Mouse (Mus musculus) embryo, embryonic 10.5 days (tissue): ENCODE results near the gene Dyrk1a.
A peak's percentile ranks its signal among the peaks of the same experiment; 100 is the strongest.
"Not testable (repeated sequence)": the region's sequence is repeated elsewhere in the genome, so short reads cannot be mapped to it uniquely, and the experiment has no call there.

Experiments used
- DNase-seq: peaks from one replicate; pipeline ENCODE4 v3.0.0-alpha.2; 2015; ENCODE audit warnings: low spot score

Dyrk1a gene

DNA sequence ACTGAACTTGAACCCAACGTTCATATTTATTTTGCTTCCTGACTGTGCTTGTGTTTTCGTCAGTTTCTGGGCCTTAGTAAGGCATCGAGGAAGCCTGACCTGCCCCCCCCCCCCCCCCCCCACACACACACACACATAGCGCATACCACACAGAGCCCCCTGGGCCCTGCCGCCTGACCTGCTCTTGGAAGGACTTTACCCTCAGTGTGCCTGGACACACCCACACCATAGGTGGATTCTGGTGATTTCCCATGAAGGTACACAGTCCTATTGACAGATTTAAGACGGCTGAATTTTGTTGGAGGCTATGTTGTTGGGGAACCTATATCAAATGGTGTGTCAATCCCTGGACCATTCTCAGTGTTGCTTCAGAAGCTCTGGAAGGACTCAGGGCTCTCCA lies 63.2 kb downstream of the Dyrk1a start:
- DNase-seq: no peak

DNA sequence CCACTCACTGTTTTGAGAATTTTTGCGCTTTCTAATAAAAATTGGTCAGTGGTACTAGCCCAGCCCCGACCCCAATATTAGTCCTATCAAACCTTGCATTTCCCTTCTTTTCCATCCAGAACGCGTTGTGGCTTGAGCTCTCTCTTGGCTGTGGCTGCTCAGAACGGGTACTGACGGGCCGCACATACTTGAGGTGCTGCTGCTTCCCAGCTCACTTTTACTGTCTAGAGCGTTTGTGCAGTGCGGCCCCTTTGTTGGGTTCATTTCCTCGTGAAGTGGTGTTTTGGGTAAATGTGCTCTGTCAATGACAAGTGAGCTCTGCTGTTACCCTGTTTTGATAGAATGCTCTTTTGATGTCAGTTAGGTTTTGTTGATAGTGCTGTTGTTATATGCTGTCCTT lies 67.6 kb downstream of the Dyrk1a start:
- DNase-seq: no peak

GRCm38 (mm10) chr16:94641799-94642198 lies 72.0 kb downstream of the Dyrk1a start:
- no peak for DNase-seq

- DNase-seq: no peak
Observed at GRCm38 (mm10) chr16:94647153-94647552, 77.3 kb downstream of the Dyrk1a start.

DNA sequence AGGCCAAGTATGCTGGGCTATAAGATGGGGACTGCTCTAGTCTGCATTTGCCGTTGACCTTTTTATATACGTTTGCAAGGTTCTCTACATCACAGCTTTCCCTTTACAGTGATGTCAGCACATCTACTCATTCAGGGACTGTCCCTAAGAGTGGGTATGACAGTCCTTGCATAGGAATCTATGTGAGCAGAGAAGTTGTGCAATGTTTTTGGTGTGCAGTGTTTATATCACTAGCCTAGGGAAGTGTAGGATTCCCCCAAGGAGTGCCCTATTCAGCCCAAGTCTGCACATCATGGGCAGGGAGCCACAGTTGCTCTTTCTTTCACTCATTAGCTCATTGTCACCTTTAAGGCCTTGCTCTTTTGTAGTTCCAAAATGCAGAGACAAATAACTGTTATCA lies 78.1 kb downstream of the Dyrk1a start:
- DNase-seq: no peak

DNA sequence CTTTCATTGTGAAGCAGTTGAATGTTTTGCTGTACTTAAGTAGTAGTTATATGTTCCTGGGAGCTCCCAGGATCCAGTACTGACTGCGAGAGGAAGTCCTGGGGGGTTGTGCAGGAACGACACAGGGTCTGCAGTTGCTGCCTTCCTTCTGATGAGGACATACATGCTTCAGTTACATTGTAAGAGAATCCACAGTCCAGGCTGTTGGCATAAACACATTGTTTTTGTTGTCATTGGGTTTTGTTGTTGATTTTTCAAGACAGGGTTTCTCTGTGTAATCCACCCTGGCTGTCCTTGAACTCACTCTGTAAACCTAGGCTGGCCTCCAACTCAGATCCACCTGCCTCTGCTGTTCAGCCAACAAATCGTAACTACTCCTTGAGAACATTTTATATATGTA lies 80.1 kb downstream of the Dyrk1a start:
- DNase-seq: no peak

DNA sequence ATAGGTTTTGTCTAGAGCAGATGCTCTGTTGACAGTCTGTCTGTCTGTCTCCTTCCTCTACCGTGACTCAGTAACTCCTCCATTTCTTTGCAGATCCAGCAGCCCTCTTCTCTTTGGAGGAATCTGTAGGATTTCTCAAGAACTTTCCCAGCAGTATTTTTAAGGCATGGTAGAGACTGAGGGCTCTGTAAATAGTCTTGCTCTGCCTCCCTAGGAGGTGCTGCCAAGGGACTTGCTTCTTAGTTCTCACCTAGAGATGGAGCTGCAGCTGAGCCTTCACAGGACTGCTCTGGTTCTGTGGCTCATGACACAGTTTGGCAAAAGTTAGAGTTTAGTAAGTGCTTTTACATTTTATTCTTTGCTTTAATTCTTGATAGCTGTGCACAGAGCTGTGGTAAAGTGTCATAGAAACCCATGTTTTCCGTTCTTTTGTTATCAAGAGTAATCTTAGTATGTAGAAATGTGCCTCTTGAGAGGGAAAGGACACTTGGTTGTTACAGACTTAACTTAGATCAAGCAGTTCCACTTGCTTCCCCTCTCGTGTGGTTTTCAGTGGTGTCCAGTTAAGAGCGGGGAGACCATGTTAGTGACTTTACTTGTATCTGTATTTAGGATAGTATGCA lies 82.4 kb downstream of the Dyrk1a start:
- DNase-seq: no peak

DNA sequence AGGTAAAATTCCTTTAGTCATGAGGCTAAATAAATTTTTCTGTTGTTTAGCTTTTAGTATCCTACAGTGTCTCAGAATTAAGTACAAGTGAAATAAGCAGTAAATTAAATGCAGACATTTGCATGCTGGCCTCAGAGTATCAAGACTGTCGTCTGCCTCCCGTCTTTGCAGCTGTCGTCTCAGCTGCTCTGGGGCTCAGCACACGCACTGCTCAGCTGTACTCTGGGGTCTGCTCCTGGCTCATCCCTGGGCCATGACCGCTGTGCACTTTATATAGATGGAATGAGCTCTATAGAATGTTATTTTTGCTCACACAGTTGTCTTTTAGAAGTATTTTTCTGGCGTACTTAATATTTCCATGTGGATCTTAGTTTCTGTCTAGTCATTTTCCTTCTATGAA lies 85.3 kb downstream of the Dyrk1a start:
- no peak for DNase-seq

DNA sequence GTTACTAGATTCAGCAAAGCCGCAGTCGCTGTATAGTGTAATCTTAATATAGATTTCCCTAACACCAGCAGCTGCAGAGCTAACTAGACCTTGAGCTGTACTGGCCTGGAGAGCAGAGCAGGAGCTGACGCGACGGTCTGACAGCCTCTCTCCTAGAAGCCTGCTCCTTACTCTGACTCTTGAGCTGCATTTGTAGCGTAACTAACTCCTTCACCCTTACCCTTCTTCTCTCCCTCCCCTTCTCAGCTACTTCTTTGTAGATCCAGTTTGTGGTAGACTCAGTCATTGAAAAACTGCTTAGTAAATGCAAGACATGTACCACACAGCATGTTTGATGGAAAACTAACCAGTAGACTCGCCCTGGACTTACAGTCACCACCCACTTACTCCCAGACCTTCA lies 87.1 kb downstream of the Dyrk1a start:
- no peak for DNase-seq

GRCm38 (mm10) chr16:94659394-94659793 lies 89.6 kb downstream of the Dyrk1a start:
- no peak for DNase-seq

- DNase-seq: no peak
Observed at GRCm38 (mm10) chr16:94660221-94660620, 90.4 kb downstream of the Dyrk1a start.

GRCm38 (mm10) chr16:94667557-94667956 lies 97.7 kb downstream of the Dyrk1a start:
- DNase-seq: no peak

GRCm38 (mm10) chr16:94671313-94671712 lies 101.5 kb downstream of the Dyrk1a start:
- DNase-seq: no peak

GRCm38 (mm10) chr16:94680924-94681323 lies 111.1 kb downstream of the Dyrk1a start:
- no peak for DNase-seq

GRCm38 (mm10) chr16:94681760-94682159 lies 112.0 kb downstream of the Dyrk1a start:
- no peak for DNase-seq

- DNase-seq: no peak
Observed at GRCm38 (mm10) chr16:94683960-94684359, 114.2 kb downstream of the Dyrk1a start.

GRCm38 (mm10) chr16:94693687-94694305 lies 124.0 kb downstream of the Dyrk1a start:
- DNase-seq: no peak

DNA sequence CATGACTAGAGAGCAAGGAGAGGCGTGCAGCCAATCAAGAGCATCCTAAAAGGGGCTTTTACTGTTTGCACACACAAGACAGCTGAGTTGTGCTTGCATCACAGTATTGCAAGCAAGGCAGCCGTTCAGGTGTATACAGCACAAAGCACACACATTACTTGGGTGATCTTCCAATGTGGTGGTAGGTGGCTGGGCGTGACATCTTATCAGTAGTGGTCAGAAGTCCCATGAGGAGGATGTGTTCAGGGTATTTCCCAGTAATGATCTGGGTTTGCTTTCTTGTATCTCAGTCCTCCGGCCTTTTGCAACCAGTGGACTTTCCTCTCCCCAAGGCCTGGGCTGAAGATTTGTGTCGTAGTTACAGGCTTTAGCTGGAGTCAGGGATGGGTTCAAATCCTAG lies 127.7 kb downstream of the Dyrk1a start:
- DNase-seq: no peak

GRCm38 (mm10) chr16:94698234-94698633 lies 128.4 kb downstream of the Dyrk1a start:
- DNase-seq: not testable (repeated sequence)

DNA sequence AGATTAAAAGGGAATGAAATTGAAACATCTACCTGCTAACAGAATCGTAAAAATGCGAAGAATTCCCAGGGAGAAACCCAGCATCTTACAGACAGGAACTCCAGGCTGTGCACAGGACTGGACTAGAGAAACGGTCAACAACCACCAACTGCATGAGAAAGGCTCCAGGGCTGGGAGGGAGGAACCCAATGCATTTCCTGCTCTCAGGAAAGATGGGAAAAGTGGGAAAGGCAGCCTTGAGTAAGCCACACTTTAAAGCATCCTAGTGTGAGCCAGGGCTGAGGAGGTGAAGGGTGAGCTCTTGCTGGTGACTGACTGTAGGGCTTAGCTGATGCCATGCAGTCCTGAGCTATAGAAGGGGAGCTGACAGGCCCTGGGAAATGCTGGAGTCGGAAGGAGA lies 131.3 kb downstream of the Dyrk1a start:
- no peak for DNase-seq

DNA sequence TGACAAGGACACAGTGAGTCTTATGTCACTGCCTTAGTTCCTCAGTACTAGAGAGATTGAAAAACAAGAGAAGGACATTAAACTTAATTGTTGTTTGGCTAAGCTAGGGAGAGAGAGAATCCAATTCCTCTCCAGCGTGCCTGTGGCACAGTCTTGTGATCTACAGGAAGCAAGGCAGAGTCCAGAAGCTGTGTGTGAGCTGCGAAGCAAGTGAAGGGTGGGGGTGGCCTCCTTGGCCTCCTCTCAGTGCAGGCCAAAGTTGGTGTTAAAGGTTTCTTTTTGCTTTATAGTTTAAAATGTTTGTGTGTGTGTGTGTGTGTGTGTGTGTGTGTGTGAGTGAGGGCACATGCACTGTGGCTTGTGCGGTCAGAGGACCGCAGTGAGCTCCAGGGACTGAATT lies 132.2 kb downstream of the Dyrk1a start:
- DNase-seq: no peak

GRCm38 (mm10) chr16:94713480-94714094 lies 143.8 kb downstream of the Dyrk1a start:
- DNase-seq: peak; percentile 85

- DNase-seq: peak; percentile 65
Observed at GRCm38 (mm10) chr16:94714483-94714882, 144.7 kb downstream of the Dyrk1a start.

GRCm38 (mm10) chr16:94717051-94717450 lies 147.2 kb downstream of the Dyrk1a start:
- no peak for DNase-seq
